Mouse (Mus musculus) hindbrain, embryonic 15.5 days (tissue): ENCODE measurements around the gene Zswim5. TPM values are rescaled to one million over a fixed set of nuclear protein-coding genes. Genes with fewer than 3 reads are reported as not detected.

Source experiments
- ATAC-seq: fragments of 200-750 bp; cut with Nextera tagmentation; 2 replicates; pipeline ENCODE4 v1.8.0; 2017; ENCODE audit warnings: low read depth, moderate number of reproducible peaks, moderate TSS enrichment; ENCODE audit not compliant: low FRiP score
- H3K27ac ChIP-seq: fragments of 300-500 bp; sonication (generic); replicated peaks from 2 replicates; pipeline ENCODE4 v1.5.1; 2015; ENCODE audit warnings: mild to moderate bottlenecking, inconsistent platforms
- H3K27me3 ChIP-seq: fragments of 300-500 bp; sonication (generic); 2 replicates; pipeline ENCODE4 v1.6.1; 2015; ENCODE audit warnings: control low read depth, inconsistent platforms
- H3K36me3 ChIP-seq: fragments of 300-500 bp; sonication (generic); 2 replicates; pipeline ENCODE4 v1.6.1; 2015; ENCODE audit warnings: control low read depth, inconsistent platforms
- H3K4me1 ChIP-seq: fragments of 300-500 bp; sonication (generic); replicated peaks from 2 replicates; pipeline ENCODE4 v1.6.1; 2015; ENCODE audit warnings: control low read depth, inconsistent platforms
- H3K4me2 ChIP-seq: fragments of 300-500 bp; sonication (generic); 2 replicates; pipeline ENCODE4 v1.6.1; 2015; ENCODE audit warnings: moderate library complexity, mild to moderate bottlenecking, inconsistent platforms
- H3K4me3 ChIP-seq: fragments of 300-500 bp; sonication (generic); 2 replicates; pipeline ENCODE4 v1.5.1; 2015; ENCODE audit warnings: mild to moderate bottlenecking, inconsistent platforms
- H3K9ac ChIP-seq: fragments of 300-500 bp; sonication (generic); 2 replicates; pipeline ENCODE4 v1.6.1; 2015; ENCODE audit warnings: inconsistent platforms
- H3K9me3 ChIP-seq: fragments of 300-500 bp; sonication (generic); 2 replicates; pipeline ENCODE4 v1.6.1; 2016; ENCODE audit warnings: control low read depth, inconsistent platforms
- WGBS: fragments of 180-500 bp; shearing (Covaris S2); methylation state at CpG from one replicate; pipeline ENCODE4 v1.1.7; 2015; 5-methylcytosine and 5-hydroxymethylcytosine counted together
- polyA plus RNA-seq: library from polyadenylated mRNA; unstranded; fragments of >200 nt; fragmentation: Nextera tagmentation; extraction: Ambion mirVana; gene quantifications from 2 replicates; pipeline ENCODE4 v1.2.1, GENCODE M21; 2015

The Zswim5 gene
- polyA plus RNA-seq, 1 experiment from 2014 or later, result 5.2 TPM

DNA sequence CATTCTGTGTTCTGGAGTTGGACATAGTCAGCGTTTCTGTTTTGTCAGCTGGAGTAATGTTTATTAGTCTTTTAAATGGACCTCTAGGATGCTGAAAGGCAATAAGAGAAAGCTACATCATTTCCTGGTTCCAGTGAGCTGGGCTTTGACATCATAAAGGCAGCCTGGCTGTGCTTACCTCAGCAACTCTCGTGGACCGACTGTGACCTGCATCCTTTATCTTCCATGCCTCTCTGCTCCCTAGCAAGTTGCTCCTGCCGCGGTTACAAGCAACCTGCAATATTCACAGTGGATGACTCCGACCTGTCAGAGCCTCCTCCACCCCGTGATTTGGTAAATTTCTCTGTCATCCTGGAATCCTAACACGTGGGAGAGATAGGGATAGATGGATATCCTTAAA is 15.2 kb upstream of the Zswim5 start:
- Histone ChIP-seq H3K4me2 (no peak overlapping the region), H3K4me1 (no peaks in the 10 kb centered on the region), H3K9ac (no peak overlapping the region), H3K4me3 (no peak overlapping the region), H3K36me3 (no peaks in the 10 kb centered on the region), H3K27me3 (no peaks in the 10 kb centered on the region), H3K9me3 (no peaks in the 10 kb centered on the region), H3K27ac (no peak overlapping the region)
- no peak for ATAC-seq
- WGBS, result 60% methylated on average over 8 of the region's 8 CpGs

DNA sequence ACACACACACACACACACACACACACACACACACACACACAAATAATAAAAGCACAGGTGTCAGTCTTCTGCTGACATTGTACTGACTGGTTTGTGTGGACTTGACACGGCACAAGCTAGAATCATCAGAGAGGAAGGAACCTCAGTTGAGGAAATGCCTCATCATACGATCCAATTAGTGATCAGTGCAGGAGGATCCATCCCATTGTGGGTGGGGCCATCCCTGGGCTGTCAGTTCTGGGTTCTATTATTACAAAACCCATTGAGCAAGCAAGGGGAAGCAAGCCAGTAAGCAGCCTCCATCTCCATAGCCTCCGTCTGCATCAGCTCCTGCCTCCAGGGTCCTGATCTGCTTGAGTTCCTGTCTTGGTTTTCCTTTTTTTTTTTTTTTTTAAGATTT is 7.3 kb upstream of the Zswim5 start:
- Histone ChIP-seq H3K9ac (no peak overlapping the region), H3K27ac (no peak overlapping the region), H3K4me1 (no peaks in the 10 kb centered on the region), H3K36me3 (no peaks in the 10 kb centered on the region), H3K9me3 (no peaks in the 10 kb centered on the region), H3K4me2 (no peak overlapping the region), H3K27me3 (no peaks in the 10 kb centered on the region), H3K4me3 (no peak overlapping the region)
- WGBS, result 84% methylated on average over 3 of the region's 3 CpGs
- no peak for ATAC-seq

DNA sequence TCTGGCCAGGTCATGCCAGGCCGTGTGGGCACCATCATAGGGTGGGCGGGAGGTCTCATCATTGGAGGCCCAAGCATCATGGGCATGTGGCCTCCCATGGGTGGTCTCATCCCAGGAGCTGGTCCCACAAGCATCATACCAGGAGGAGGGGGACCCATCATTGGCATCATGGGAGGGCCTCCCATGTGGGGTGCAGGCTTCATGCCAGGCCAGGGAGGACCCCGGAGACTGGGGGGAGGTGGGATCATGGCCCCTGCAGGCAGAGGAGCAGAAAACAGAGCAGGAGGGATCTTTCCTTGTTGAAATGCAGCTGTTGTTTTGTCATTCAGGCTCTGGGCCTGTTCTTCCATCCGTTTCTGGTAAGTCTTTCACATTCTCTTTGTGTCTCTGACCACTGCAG is 2.6 kb upstream of the Zswim5 start:
- Histone ChIP-seq H3K27me3 (no peaks in the 10 kb centered on the region), H3K4me2 (no peak overlapping the region), H3K36me3 (no peaks in the 10 kb centered on the region), H3K4me3 (no peak overlapping the region), H3K4me1 (peaks cover 7% of the 10 kb centered on the region), H3K27ac (no peak overlapping the region), H3K9me3 (no peaks in the 10 kb centered on the region), H3K9ac (no peak overlapping the region)
- ATAC-seq, result no peak
- WGBS, result 85% methylated on average over 4 of the region's 4 CpGs

DNA sequence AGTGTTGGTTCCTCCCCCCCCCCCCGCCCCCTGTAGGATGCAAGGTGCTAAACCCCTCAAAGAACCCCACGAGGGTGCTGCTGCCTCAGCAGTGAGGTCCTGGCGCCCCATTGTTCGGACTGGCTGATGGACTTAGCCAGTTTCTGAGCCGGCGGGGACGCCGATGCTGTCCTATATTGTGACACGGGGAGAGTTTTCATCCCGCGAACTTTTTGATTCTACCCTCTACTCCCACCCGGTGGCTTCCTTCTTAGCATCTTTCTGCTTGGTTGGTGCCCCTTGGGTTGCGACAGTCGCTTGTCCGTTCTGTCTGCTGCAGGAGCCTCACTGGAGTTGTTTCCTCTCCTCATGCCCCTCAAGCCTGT is 564 bp upstream of the Zswim5 start:
- WGBS, result 0% methylated on average over 15 of the region's 15 CpGs
- Histone ChIP-seq H3K4me2 (peak overlapping the region; percentile 62), H3K27ac (peak overlapping the region; percentile 96), H3K9ac (peak overlapping the region; percentile 83), H3K4me1 (peaks cover 9% of the 10 kb centered on the region), H3K4me3 (peak overlapping the region; percentile 82), H3K27me3 (no peaks in the 10 kb centered on the region), H3K36me3 (no peaks in the 10 kb centered on the region), H3K9me3 (no peaks in the 10 kb centered on the region)
- peak; percentile 72 for ATAC-seq

DNA sequence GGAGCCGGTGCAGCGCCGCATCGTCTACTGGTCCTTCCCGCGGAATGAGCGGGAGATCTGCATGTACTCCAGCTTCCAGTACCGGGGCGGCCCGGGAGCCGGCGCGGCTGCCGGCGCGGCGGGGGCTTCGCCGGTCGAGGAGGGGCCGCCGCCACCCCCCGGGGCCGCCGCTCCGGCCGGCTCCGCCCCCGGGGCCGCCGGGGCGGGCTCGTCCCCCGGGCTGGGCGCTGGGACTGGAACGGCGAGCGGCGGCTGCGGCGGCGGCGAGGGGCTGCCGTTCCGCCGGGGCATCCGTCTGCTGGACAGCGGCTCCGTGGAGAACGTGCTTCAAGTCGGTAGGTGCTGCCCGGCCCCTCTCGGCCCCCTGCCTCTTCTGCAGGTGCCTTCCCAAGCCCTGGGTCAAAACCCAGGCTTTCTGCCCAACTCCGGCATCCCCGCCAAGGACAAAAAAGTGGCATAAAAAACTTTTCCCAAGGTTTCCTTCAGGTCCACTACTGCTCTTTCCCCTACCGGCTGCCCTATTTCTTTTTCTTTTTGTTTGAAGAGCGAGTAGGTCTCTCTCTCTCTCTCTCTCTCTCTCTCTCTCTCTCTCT is 649 bp downstream of the Zswim5 start:
- H3K27ac ChIP-seq, result peak overlapping the region; percentile 96
- H3K4me3 ChIP-seq, result peak overlapping the region; percentile 82
- H3K9me3 ChIP-seq, result no peaks in the 10 kb centered on the region
- ATAC-seq, result peak; percentile 8; the same call in 1 of the 2 replicates
- no peaks in the 10 kb centered on the region for H3K27me3 ChIP-seq
- peaks cover 9% of the 10 kb centered on the region for H3K4me1 ChIP-seq
- 0% methylated on average over 29 of the region's 57 CpGs for WGBS
- peak overlapping the region; percentile 62 for H3K4me2 ChIP-seq
- H3K9ac ChIP-seq, result peak overlapping the region; percentile 83
- H3K36me3 ChIP-seq, result no peaks in the 10 kb centered on the region

DNA sequence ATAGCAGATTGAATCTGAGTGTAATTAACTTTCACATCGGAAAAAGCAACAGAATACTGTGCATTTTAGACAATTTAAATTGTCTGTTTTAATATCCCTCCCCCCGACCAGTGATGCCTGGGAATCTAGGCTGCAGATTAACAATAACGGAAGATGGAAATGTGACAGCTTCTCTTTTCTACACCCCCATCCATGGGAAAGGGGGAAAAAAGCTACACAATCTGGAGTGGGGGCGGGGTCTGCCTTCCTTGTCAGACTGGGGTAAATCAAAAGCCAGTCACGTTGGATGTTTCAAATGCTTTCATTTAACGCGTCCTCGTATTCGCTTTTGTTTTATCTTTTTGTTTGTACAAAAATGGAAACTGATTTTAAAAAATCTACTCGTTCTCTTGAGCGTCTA is 1.3 kb downstream of the Zswim5 start:
- Histone ChIP-seq H3K4me1 (peaks cover 9% of the 10 kb centered on the region), H3K27ac (peak overlapping the region; percentile 96), H3K27me3 (no peaks in the 10 kb centered on the region), H3K4me2 (peak overlapping the region; percentile 62), H3K4me3 (peak overlapping the region; percentile 82), H3K9ac (peak overlapping the region; percentile 83), H3K36me3 (no peaks in the 10 kb centered on the region), H3K9me3 (no peaks in the 10 kb centered on the region)
- no peak for ATAC-seq
- WGBS, result 1% methylated on average over 11 of the region's 11 CpGs

DNA sequence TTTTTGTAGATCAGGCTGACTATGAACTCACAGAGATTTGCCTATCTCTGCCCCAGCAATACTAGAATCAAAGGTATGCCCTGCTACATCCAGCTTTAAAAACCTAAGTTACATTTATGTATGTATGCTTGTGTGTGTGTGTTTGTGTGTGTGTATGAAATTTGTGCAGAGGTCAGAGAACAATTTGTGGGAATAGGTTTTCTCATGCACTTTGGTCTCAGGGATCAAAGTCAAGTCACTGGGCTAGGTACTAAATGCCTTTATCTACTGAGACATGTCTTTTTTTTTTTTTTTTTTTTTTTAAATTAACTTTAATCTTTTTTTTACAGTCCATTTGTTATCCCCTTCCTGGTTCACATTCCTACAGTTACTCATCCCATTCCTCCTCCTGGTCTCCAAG is 5.5 kb downstream of the Zswim5 start:
- no peak overlapping the region for H3K4me3 ChIP-seq
- ATAC-seq, result no peak
- H3K9me3 ChIP-seq, result no peaks in the 10 kb centered on the region
- no peak overlapping the region for H3K9ac ChIP-seq
- H3K27ac ChIP-seq, result no peak overlapping the region
- no peaks in the 10 kb centered on the region for H3K36me3 ChIP-seq
- no peak overlapping the region for H3K4me2 ChIP-seq
- peaks cover 4% of the 10 kb centered on the region for H3K4me1 ChIP-seq
- H3K27me3 ChIP-seq, result no peaks in the 10 kb centered on the region

DNA sequence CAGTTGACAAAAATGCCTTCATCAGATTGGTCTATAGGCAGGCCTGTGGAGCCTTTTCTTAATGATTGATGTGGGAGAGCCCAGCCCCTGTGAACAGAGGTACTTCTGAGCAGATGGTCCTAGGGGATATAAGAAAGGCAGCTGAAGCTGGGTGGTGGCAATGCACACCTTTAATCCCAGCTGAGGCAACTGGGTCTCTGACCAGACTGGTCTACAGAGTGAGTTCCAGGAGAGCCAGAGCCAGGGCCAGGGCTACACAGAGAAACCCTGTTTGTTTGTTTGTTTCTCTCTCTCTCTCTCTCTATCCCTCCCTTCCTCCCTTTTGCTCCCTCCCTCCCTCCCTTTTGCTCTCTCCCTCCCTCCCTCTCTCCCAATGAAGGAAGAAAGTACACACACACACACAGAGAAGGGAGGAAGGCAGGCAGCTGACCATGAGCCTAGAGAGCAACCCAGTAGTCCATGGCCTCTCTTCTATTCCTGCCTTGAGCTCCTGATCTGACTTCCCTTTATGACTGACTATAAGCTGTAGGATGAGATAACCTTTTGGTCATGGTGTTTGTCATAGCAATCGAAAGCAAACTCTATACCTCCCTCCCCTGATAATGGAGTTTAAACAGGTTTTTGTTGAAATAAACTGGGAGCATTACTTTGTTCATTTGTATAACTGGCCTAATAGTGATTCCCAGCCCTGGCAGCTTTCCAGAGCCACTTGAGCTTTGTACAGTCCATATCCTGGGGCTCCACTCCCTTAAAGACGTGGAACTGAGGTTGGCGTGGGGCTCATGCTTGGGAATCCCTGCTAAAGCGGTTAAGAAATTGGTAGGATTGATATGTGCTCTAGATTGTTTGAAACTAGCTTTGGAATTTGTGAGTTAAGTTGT is 17.3 kb downstream of the Zswim5 start:
- 64% methylated on average over 4 of the region's 4 CpGs for WGBS
- Histone ChIP-seq H3K4me2 (no peak overlapping the region), H3K4me1 (0 out of 2 replicates have a peak, but pooled peaks cover 7% of the 10 kb centered on the region), H3K36me3 (no peaks in the 10 kb centered on the region), H3K9me3 (no peaks in the 10 kb centered on the region), H3K4me3 (no peak overlapping the region), H3K27me3 (no peaks in the 10 kb centered on the region), H3K9ac (no peak overlapping the region), H3K27ac (no peak overlapping the region)
- ATAC-seq, result no peak

DNA sequence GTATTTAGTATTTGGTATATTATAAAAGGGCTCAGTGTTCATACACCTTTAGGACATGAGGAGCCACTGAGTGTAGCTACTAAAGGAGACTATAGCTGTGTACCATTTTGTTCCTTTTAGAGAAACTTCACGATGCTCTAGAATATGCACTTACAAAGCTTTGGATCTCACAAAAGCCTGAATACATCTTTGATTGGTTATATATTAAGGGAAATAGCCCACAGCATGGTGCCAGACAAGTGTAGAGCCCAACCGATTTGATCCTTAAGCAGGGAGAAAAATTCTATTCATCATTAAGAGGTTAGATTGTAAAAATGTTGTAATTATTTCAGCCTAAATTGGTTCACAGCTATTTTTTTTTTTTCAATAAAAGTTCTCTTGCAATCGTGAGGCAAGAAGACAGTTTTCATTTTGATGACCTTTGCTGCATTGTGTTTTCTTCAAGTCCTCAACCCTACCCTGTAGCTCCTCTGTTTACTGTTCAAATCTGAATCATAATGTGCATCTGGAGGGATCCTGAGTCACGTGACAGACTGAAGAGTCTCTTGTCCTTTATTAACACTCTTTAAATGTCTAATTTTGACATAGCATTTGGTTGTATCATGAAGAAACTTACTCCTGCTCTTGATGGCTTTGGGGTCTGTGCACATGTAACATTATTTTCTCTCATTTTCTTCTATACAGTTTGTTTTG is 33.5 kb downstream of the Zswim5 start:
- Histone ChIP-seq H3K4me1 (peaks cover 8% of the 10 kb centered on the region; the same call in 1 of the 2 replicates), H3K4me3 (no peak overlapping the region), H3K36me3 (no peaks in the 10 kb centered on the region), H3K27ac (no peak overlapping the region; the same call in 1 of the 2 replicates), H3K4me2 (no peak overlapping the region), H3K9me3 (no peaks in the 10 kb centered on the region), H3K27me3 (no peaks in the 10 kb centered on the region), H3K9ac (no peak overlapping the region)
- no peak for ATAC-seq
- 25% methylated on average over 4 of the region's 4 CpGs for WGBS

DNA sequence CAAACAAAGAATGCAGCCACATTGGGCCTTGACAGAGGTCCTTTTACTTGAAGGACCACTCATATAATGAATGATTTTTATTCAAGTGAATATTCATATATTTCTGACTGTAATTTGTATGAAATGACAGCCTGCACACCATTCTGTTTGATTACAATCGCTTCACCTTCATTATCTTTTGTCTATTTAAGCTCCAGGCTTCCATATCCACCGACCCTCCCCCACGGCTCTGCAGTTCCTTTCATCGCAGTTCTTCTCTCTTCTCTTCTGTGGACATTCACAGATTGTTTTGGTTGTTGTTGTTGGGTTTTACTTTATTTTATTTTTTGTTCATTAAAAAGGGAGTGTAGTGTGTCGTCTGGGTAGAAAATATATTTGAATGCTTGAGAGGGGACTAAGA is 34.0 kb downstream of the Zswim5 start:
- no peak overlapping the region for H3K4me2 ChIP-seq
- H3K4me1 ChIP-seq, result peaks cover 8% of the 10 kb centered on the region; the same call in 1 of the 2 replicates
- no peak overlapping the region; the same call in 1 of the 2 replicates for H3K27ac ChIP-seq
- H3K9ac ChIP-seq, result no peak overlapping the region
- no peaks in the 10 kb centered on the region for H3K36me3 ChIP-seq
- no peaks in the 10 kb centered on the region for H3K27me3 ChIP-seq
- no peak for ATAC-seq
- H3K9me3 ChIP-seq, result no peaks in the 10 kb centered on the region
- no peak overlapping the region for H3K4me3 ChIP-seq
- WGBS, result 24% methylated on average over 5 of the region's 5 CpGs

DNA sequence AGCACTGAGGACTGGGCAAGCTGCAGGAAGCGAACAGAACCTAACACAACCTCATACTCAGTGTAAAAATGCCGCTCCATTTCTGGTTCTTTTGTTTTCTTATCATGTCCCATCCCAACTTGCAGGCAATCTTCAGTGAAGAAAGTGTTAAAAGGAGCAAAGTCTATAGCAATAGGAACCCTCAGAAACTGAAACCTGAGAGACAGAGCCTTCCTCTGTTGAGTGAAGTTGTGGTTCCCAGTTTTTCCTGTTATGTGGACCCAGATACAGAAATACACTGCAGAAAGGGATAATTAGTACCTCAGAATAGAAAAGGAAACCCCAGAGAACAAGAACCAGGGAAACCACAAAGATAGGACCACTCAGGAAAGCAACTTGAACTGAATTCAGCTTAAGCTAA is 36.1 kb downstream of the Zswim5 start:
- 93% methylated on average over 2 of the region's 2 CpGs for WGBS
- peaks cover 8% of the 10 kb centered on the region; the same call in 1 of the 2 replicates for H3K4me1 ChIP-seq
- no peak overlapping the region for H3K27ac ChIP-seq

More for the DNA sequence above, 36.1 kb downstream of the Zswim5 start:
- no peak overlapping the region for H3K9ac ChIP-seq
- H3K4me2 ChIP-seq, result no peak overlapping the region
- H3K36me3 ChIP-seq, result no peaks in the 10 kb centered on the region
- no peak overlapping the region for H3K4me3 ChIP-seq
- no peak for ATAC-seq
- no peaks in the 10 kb centered on the region for H3K27me3 ChIP-seq
- H3K9me3 ChIP-seq, result no peaks in the 10 kb centered on the region
